Mouse (Mus musculus): ENCODE data around the gene 1700029J07Rik. TPM values are rescaled to one million over a fixed set of nuclear protein-coding genes. Genes with fewer than 3 reads are reported as not detected.

The 1700029J07Rik gene
- total RNA-seq (2015) (0.22 and 0.27 TPM in 2 replicates), total RNA-seq (2017) (0.28 and 0.29 TPM in 2 replicates)

DNA sequence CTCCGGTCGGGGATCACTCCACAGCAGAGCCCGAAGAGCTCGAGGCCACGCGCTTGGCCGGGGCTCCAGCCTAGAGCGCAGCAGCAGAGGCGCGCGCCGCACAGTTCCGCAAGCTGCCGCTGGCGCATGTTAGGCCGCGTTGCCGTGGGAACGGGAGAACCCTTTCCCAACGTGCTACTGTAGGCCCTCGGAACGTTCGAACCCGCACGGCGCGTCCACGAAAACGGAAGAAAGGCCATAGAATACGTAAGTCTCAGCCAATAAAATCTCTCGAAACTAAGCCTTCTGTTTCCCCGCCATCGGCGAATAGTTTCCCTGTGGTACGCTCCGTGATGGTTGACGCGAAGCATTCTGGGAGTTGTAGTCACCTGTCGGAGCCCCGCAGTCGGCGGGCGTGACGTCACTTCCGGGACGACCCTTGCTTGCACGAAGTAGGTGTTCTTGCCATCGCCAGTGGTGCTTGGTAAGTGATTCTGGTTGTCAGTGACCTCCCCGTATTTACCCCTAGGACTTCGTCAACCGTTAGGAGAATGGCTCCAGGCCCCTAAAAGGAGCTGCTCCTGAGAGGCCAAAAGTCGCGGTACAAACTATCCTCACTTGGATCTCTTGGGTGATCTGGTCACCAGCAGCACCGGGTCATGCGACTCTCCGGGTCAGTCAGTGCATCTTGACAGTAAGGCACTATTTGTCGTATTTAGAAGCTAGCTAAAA is at the start of gene 1700029J07Rik, which contains the start of gene Ufsp2:
1700029J07Rik (minus strand) TSS at position 127 of the 711 bp plus-strand sequence.
Ufsp2 (plus strand) TSS at position 403 of the 711 bp plus-strand sequence.
- peak; percentile 94 for ATAC-seq (ENCODE audit: poor library complexity, severe bottlenecking)

GRCm38 (mm10) chr8:46024392-46024791 is 49.3 kb upstream of the 1700029J07Rik start:
- no peak for ATAC-seq (ENCODE audit: poor library complexity, severe bottlenecking)

- ATAC-seq (ENCODE audit: poor library complexity, severe bottlenecking), result no peak
Observed at GRCm38 (mm10) chr8:46022758-46023157, 47.7 kb upstream of the 1700029J07Rik start.

GRCm38 (mm10) chr8:46022203-46022602 is 47.2 kb upstream of the 1700029J07Rik start:
- no peak for ATAC-seq (ENCODE audit: poor library complexity, severe bottlenecking)

DNA sequence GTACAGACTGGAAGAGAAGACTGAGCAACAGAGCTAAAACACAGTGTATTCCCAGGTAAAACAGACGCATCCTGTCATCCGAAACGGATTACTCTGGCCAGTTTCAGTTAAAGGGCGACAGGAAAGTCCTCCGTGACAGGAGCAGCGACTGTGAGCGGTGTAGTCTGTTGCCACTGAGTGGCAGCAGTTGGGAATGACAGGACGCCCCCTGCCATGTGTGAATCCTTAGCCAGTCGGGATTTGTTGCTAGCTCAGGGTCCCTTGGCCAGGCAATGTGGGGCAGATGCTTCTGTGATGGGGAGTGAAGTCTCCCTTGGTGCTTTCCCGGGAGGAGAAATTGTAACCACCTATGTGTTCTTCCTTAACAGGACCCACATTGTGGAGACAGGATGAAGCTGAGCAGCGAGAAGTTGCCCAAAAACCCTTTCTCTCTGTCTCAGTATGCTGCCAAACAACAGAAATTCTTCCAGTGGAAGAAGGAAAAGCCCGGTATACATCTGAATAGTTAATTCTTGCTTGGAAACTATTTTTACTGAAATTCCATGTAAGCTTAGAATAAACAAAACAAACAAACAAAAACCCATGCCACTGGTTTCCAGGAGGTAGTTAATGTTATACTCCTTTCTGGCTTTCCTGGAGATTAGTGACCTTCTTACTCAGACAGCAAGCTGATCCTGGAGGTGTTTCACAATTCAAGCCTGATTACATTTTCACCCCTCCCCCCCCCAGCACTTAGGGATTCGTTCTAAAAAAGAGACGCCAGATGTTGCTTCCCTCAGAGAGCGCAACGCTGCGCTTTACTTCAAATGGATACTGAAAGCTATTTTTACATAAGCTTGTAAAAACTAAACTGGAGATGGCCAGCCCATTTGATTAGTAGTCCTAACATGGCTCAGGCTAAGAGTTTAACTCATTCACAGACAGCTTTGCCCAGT is 36.0 kb upstream of the 1700029J07Rik start:
- no peak for ATAC-seq (ENCODE audit: poor library complexity, severe bottlenecking)

- no peak for ATAC-seq (ENCODE audit: poor library complexity, severe bottlenecking)
Observed at GRCm38 (mm10) chr8:46010306-46010705, 35.3 kb upstream of the 1700029J07Rik start.

- ATAC-seq (ENCODE audit: poor library complexity, severe bottlenecking), result no peak
Observed at GRCm38 (mm10) chr8:46007050-46007672, 32.1 kb upstream of the 1700029J07Rik start.

DNA sequence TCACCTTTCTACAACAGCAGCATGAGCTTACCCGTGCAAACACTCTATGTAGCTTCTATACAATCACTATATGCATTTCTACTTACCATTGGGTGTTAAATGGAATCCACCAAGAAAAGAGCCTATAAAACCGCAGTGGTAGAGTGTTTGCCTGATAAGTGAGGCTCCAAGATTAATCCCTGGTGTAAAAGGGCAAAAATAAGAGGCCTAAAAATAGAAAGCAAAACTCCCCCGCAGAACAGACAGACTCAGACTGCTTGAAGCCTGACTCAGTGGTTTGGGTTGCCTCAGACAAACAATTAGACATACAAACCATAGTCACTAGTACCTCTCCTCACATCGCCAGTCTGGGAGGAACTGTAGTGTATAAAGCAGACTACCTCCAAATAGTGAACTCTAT is 30.5 kb upstream of the 1700029J07Rik start, which contains the start of gene Ankrd37:
Ankrd37 (minus strand) TSS at position 112 of the 400 bp plus-strand sequence.
- no peak for ATAC-seq (ENCODE audit: poor library complexity, severe bottlenecking)

- ATAC-seq (ENCODE audit: poor library complexity, severe bottlenecking), result peak; percentile 93
Observed at GRCm38 (mm10) chr8:45999784-46000705, 25.0 kb upstream of the 1700029J07Rik start.

DNA sequence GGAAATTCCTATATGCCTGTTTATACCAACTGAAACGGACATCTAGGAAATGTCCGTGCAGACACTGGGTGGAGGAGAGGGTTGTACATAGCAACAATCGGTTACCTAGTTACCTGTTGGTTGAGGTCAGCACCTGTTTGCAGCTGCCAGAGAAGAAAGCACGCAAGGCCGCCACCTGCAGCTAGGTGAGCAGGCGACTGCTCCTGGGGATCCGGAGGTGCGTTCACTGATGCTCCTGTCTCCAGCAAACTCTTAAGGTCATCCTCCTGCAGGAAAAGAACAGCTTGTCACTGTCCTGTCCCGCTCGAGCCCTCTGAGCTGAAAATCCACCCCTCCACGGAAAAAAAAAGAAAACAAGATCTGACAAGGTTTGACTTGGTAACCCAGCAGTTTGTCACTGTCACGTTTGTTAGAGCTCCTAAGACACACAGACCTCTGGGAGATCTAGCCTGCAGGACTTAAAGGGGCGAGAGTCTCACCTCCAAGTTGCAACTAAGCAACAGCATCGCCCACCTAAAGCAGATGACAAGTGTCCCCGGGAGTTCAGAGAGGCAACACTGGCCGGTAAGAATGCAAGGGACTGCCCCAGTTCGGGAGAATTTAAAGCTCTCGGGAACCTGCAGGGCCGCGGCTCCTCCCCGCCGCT is 24.2 kb upstream of the 1700029J07Rik start, which contains the start of gene Lrp2bp:
Lrp2bp (plus strand) TSS at position 166 of the 646 bp plus-strand sequence.
- no peak for ATAC-seq (ENCODE audit: poor library complexity, severe bottlenecking)

DNA sequence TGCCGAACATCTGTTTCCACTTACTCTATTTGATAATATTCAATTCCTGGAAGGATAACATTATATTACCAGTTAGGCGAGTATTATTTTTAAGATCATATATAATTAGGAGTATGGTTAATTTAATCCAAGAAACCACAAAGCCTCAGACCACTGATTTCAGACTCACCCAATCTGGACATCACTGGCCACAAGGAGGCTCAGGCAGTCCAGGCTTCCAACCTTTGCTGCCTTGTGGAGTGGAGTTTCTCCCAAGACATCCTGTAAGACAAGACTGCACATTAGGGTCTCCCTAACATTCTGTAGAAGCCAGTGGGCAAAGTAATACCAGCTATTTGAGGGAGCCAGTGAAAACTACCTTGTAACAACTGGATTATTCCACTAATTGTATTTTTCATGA is 23.2 kb upstream of the 1700029J07Rik start:
- no peak for ATAC-seq (ENCODE audit: poor library complexity, severe bottlenecking)

GRCm38 (mm10) chr8:45995576-45995975 is 20.5 kb upstream of the 1700029J07Rik start:
- no peak for ATAC-seq (ENCODE audit: poor library complexity, severe bottlenecking)

GRCm38 (mm10) chr8:45994111-45994510 is 19.1 kb upstream of the 1700029J07Rik start:
- ATAC-seq (ENCODE audit: poor library complexity, severe bottlenecking), result peak; percentile 66

GRCm38 (mm10) chr8:45990631-45991310 is 15.7 kb upstream of the 1700029J07Rik start:
- ATAC-seq (ENCODE audit: poor library complexity, severe bottlenecking), result peak; percentile 56; the same call in 1 of the 2 replicates

DNA sequence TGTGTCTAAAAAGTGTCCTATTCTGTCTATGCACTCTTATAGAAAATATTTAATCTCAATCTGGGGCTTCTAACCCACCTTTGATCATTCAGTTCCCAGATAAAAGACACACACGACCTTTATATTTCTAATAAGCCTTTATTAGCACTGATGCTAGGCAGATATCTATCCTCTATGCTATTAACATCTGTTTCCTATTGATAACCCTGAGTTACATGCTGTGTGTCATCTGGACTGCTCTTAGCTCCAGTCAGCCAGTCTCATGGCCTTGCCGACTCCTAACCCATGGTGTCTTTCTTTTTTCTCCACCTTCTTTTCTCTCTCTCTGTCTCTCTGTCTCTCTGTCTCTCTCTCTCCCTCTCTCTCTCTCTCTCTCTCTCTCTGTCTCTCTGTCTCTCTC is 13.1 kb upstream of the 1700029J07Rik start:
- ATAC-seq (ENCODE audit: poor library complexity, severe bottlenecking), result no peak

GRCm38 (mm10) chr8:45986665-45987064 is 11.6 kb upstream of the 1700029J07Rik start:
- ATAC-seq (ENCODE audit: poor library complexity, severe bottlenecking), result no peak

GRCm38 (mm10) chr8:45975837-45976468 is 901 bp upstream of the 1700029J07Rik start:
- peak; percentile 63 for ATAC-seq (ENCODE audit: poor library complexity, severe bottlenecking)

DNA sequence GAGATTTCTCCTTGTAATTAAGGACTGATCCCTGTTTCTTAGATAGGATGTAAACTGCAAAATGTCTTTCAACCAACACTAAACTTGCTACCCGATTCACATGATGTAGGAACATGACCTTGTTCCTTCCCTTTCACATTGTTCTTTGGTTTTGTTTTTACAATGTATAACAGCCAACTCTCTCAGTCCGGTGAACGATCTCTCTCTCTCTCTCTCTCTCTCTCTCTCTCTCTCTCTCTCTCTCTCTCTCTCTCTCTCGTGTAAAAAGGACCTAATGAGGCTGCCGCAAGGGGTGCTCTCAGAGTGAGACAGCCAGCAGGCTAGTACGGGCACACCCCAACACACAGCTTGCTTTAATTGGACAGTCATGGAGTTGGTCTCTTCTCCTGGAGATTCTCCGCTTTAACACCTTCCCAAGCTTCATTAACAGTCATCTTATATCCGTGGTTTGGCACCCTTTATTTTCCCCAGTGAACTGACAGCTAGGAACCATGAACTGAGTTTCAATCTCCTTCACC is 1.0 kb downstream of the 1700029J07Rik start:
- ATAC-seq (ENCODE audit: poor library complexity, severe bottlenecking), result no peak
